Mouse (Mus musculus): ENCODE data around the gene Rdh9.
"Not testable (repeated sequence)": the region's sequence is repeated elsewhere in the genome, so short reads cannot be mapped to it uniquely, and the experiment has no call there.

Rdh9 gene

DNA sequence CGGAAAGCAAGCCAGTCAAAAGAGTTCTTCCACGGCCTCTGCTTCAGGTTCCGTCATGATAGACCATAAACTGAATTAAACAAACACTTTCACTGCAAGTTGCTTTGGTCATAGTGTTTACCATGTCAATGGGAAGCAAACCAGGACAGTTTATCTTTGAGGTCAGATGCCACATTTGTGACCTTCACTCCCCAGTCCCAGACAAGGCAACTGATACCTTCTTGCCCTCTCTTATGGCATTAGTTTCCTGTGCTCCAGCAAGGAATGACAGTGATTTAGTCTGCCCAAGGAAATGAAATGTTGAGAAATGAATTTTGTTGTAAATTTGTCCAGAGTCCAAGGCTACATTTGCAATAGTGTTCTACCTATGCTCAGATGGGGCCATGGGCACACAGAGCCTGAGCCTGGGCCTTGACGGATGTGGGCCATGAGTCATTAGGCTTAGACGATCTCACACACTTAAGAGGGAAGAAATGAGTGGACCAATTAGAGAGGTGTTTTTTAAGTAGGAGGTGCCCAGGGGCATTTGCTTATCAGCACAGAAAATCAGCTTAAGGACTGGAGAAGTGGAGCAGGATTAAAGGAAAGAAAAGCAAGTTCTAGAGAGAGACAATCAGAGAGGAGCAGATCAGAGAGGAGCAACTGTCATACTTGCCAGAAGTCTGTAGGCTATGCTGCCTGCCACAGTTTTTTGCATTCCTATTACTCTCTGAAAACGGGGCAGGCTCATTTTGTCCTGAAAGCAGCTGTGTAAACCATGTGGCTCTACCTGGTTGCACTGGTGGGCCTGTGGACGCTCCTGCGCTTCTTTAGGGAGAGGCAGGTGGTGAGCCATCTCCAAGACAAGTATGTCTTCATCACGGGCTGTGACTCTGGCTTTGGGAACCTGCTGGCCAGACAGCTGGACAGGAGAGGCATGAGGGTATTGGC, 16.7 kb upstream of the Rdh9 start, which contains the start of the genes Rdh1 and Rdh16f1:
Rdh1 (plus strand) TSS at position 541 of the 930 bp plus-strand sequence.
Rdh16f1 (plus strand) TSS at position 607 of the 930 bp plus-strand sequence.
- no peak for DNase-seq (ENCODE audit: low spot score)

DNA sequence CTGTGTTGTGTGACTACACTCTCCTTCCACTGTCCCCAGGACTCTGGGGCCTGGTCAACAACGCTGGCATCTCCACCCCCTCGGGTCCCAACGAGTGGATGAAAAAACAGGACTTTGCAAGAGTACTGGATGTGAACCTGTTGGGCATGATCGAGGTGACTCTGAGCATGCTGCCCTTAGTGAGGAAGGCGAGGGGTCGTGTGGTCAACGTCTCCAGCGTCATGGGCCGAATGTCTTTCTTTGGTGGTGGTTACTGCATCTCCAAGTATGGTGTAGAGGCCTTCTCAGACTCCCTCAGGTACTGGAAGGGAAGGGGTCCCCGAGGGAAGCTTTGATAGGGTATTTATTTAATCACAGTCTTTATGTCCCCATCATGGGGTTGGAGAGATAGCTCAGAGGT, 13.3 kb upstream of the Rdh9 start:
- not testable (repeated sequence) for DNase-seq (ENCODE audit: low spot score)

DNA sequence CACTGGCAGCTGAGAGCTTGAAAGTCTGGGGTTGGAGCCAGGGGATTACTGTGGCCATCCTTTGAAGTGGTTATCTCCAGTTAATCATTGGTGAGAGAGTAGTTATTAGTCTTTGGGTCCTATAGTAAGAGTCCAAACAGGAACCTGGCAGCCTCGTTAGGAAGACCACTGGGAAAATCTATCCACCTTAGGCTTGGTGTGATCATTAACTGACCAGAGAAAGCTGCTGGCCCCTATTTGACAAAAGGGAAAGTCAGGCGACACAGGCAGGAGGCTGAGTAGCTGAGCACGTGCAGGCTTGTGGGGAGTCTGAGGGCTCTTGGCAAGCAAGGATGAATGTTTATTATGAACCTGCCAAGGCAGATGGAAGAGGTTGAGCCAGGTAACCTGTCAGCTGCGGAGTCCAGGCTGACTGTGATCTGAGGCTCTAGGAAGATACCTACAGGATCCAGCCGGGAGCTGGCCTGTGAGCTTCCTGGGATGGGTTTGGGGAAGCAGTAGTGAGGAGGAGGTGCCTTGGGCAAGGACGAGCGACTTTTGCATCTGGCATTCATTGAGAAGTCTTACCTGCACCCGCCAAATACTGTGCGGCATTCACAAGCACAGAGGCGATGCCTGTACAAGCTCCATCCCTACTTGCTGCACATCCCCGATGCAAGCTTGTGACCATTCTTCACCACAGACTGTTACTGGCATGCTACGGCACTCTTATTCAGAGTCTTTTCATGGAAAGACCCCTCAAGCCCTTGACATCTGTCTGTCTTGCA, 12.1 kb upstream of the Rdh9 start:
- no peak for DNase-seq (ENCODE audit: low spot score)

DNA sequence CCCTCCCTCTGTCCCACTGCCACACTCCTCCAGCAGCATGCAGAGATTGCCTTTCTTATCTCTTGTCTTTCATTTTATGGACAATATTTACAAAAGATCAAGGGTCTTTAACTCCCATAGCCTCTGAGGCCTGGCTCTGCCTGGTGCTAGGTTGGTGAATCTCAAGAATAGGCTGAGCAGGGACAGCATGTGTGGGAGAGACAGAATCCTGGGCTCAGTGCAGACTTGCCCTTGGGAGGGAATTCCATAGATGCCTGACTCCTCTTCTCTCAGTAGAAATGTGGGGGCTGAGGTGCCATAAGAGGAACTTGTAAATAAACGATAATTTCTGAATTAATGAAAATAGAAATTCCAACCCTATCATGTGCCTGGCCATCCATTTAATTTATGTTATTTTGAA, 9.6 kb upstream of the Rdh9 start:
- DNase-seq (ENCODE audit: low spot score) = no peak

DNA sequence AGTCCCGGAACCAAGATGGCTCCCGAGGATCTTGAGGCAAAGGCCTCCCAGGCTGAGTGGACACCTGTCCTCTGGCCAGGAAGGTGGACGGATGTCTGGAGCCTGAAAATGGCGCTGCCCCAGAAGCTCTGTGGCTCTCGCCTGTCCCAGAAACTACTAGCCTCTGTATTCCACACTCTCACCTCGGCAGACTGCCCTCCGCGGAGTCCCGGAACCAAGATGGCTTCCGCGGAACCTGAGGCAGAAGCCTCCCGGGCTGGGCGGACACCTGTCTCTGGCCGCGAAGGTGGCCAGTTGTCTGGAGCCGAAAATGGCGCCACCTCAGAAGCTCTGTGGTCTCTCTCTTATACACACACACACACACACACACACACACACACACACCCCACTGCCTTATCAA, 6.1 kb downstream of the Rdh9 start:
- not testable (repeated sequence) for DNase-seq (ENCODE audit: low spot score)

DNA sequence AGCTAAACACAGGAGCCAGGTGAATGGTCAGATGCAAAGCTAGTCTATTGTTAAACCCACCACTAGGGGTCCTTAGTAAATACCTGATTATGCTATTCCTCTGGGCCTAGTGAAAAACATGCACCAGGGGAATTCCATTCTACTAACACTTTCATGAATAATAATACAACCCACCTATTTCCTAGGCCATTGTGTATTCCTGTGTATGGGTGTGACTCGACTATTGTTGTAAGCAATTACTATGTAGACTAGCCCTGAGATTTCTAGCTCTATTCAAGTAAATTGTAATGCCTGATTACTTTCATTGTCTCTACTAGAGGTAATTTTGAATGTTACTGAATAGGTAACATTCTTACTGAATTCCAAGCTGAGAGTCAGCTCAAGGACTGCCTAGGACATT, 9.2 kb downstream of the Rdh9 start:
- not testable (repeated sequence) for DNase-seq (ENCODE audit: low spot score)

DNA sequence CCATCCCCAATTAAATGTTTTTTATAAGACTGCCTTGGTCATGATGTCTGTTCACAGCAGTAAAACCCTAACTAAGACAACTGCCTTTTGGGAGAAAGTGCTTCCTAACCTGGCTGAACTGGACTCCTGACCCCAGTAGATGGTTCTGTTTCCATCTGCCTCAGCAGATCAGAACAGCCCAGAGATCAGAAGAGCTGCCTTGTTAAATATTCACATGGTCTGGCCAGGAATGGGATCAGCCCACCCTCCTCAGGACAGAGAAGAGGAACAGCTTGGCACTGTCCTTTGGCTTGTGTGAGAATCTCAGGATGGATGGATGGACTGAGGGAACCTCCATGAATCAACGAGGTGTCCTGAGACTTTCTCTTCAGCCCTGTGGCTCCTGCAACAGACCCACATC, 23.1 kb downstream of the Rdh9 start:
- no peak for DNase-seq (ENCODE audit: low spot score)

DNA sequence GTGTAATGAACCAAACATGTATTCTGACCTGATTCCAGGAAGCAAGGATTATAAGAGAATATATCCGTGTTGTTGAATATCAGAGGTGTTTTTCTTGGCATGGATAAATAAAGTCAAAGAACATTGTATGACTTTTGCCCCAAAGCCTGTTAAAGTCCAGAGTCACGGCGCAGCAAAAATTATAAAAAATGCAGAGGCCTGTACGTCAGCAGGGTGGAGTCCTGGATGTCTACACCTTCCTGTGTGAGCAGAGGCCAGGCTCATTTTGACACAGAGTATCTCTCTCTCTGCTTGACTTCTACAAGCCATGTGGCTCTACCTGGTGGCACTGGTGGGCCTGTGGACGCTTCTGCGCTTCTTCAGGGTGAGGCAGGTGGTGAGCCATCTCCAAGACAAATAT, 24.7 kb downstream of the Rdh9 start, which contains the start of gene Rdh16:
Rdh16 (plus strand) TSS at position 262 of the 400 bp plus-strand sequence.
- no peak for DNase-seq (ENCODE audit: low spot score)

DNA sequence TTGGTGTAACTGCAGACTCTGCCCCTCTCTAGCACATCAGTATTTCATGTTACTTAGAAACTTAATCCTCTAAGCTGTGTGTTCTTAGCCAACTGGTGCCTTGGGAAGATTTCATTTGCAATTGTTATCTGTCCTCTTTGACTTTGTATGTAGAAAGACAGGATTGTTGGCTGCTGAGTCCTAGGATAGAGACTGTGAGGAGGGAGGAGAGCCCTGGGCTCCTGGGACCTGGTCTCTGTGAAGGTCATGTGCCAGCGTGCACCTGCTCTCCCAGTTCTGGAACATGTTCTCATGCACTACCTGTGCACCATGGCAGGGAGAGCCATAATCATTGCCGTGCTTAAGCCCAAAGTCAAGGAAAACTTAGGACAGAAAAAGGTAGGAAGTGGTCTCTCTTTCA, 25.4 kb downstream of the Rdh9 start:
- no peak for DNase-seq (ENCODE audit: low spot score)

DNA sequence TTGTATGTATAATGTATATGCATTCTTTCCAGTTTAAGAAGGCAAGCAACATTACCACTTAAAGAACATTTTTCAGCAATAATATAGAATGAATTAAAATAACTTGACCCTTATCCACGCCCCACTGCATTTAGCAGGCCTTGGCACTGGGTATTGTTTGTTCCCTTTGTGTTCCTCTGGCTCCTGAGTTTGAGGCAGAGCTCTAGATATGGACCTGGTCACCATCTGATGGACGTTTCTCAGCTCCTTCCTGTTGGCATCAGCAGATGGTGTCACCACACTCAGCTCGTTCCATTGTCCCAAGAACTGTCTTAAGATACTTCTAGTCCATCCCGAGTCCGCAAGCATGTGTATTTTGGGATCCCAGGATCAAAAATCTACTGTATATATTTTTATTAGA, 26.1 kb downstream of the Rdh9 start:
- no peak for DNase-seq (ENCODE audit: low spot score)

DNA sequence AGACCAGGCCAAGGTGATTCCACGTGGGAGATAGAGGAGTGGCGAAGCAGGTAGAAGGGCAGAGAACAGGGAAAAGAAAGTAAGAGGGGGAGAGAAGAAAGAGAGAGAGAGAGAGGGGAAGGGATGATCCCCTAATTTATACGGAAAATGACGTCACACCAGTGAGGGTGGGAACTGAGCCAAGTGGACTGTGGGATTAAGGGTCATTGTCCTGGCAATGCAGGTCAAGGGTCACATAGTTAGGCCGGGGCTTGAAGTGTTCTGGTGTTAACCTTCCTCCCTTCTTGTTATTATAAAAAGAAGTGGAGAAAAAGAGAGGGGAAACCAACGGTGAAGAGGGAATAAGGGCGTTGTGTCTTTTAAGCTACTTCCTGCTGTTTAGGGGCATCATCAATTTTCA, 28.2 kb downstream of the Rdh9 start:
- no peak for DNase-seq (ENCODE audit: low spot score)

DNA sequence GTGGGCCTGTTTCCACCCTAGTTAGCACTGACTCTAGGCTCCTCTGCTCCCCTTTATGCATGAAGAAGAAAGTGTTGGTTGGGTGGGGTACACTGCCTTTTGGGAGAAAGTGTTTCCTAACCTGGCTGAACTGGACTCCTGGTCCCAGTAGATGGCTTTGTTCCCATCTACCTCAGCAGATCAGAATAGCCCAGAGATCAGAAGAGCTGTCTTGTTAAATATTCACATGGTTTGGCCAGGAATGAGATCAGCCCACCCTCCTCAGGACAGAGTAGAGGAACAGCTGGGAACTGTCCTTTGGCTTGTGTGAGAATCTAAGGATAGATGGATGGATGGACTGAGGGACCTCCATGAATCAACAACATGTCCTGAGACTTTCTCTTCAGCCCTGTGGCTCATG, 39.7 kb downstream of the Rdh9 start:
- no peak for DNase-seq (ENCODE audit: low spot score)

DNA sequence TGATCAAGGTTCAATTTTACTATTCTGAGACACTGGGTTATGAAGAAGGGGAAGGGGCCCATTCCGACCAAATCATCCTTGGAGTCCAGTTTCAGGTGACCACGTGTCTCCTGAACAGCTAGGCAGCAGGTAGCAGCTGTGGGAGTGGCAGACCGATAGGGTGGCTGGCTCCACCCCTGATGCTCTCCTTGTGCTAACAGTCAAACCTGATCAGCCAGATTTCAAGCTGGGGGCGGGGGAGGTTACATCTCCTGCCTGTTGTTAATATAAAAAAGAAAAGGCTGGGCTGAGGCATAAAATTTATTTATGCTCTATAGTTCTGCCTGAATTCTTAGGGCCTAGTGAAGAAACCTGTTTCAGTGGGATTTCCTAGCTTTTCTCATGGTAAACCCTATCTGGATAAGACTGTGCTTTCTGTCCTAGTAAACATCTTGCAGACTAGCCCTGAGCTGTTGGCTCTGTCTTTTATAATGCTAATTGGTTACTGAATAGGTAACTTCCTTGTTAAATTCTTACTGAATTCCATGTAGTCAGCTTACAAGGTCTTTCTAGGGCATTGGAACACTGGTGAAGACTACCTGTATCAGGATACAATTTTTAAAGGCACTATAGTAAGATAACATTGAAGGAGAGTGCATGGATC, 41.2 kb downstream of the Rdh9 start:
- not testable (repeated sequence) for DNase-seq (ENCODE audit: low spot score)

DNA sequence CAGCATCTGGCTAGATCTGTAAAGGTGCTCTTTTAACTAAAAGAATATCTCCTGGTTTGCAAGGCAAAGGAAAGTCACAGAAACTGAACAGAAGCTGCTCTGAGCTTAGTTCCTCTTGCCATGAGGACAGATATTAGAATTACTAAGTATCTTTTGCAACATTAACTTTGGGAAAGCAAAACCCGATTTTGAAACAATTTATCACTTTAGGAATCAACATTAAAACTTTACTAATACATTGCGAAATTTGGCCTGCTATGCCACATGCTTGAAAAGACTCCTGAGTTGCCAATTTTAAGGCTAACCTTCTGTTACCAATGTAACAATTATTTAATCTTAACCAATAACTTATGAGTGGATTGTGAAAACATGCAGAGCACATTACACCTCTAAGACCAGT, 45.6 kb downstream of the Rdh9 start:
- not testable (repeated sequence) for DNase-seq (ENCODE audit: low spot score)

DNA sequence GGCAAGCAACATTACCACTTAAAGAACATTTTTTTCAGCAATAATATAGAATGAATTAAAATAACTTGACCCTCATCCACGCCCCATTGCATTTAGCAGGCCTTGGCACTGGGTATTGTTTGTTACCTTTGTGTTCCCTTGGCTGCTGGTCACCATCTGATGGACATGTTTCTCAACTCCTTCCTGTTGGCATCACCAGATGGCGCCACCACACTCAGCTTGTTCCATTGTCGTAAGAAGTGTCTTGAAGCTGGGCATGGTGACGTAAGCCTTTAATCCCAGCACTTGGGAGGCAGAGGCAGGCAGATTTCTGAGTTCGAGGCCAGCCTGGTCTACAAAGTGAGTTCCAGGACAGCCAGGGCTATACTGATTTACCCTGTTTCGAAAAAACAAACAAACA, 49.2 kb downstream of the Rdh9 start:
- no peak for DNase-seq (ENCODE audit: low spot score)

DNA sequence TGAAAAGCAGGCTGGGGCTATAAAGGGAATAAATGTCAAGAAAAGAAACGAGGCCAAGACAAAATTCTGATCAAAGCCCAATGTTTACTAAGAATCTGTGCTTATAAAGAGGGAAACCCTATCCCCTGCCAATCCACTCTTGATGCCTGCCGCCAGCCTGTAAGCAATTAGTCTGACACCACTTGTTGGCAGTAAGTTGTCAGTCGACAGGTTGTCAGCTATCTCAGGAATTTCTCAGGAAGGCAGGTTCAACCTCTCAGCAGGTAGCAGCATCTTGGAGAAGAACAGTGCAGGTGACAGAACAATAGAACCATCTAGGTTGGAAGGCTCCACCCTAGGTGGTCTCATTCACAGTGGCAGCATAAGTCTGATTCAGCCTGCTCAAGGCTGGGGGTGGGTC, 52.9 kb downstream of the Rdh9 start:
- DNase-seq (ENCODE audit: low spot score) = no peak

DNA sequence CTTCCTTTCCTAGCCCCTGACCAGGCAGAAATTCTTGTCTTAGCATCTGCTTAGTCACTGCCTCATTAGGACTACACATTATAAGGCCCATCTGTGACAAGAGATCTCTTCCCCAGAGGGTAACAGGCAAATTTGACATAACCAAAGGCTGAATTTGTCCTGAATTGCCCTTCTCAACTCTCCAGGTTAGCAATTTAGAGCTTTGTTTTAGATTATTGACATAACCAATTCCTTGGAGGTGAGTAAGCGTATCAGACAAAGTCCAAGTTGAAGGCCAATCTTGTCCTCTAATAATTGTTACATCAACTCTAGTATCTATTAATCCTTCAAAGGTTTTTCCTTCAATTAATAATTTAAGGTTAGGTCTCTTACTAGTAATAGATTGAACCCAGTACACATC, 58.0 kb downstream of the Rdh9 start:
- not testable (repeated sequence) for DNase-seq (ENCODE audit: low spot score)

DNA sequence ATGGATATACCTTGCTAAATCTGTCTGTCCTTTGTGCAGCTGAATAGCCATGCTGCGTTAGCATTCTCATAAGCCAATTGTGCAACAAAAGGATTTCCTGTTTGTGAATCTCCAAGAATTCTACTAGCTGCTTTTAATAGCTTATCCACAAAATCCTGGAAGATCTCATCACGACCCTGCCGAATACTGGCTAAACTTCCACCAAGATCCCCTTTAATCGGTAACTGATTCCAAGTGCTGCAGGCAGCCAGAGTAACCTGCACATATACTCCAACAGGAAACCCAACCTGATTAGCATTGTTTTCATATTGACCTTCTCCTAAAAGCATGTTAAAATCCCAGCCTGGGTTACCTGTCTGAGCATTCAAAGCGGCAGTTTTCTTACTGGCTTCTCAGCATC, 59.1 kb downstream of the Rdh9 start:
- DNase-seq (ENCODE audit: low spot score) = no peak

DNA sequence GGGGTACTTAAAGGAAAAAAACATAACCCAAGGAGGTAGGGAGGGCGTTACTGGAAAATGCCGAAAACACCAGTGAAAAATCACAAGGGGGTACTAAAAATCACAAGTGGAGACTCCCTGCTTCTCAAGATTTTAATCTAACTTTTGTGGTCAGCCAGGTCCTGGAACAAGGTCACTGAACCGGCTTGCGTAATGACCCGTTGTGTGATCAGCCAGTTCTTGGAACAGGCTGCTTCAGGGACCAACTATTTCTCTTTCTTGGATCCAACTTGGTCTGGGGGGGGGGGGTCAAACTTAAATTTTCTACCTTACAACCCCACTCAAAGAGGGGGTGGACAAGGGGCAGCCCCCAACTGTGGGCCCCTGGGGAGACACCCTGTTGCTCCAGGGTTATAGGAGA, 61.6 kb downstream of the Rdh9 start:
- not testable (repeated sequence) for DNase-seq (ENCODE audit: low spot score)

DNA sequence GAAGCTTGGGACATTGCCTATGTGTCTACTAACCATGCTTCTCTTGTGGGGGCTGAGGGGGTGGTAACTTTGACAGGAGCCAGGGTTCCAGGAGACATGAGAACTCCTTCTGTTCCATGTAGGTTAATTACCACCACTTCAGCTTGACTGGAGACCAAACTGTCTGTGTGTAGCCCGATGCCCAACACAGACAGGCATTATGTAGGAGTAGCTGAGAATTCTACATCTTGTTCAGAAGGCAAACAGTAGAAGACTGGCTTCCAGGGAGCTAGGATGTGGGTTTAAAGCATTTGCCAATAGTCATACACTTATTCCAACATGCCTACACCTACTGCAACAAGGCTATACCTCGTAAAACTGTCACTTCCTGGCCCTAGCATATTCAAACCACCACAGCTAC, 62.4 kb downstream of the Rdh9 start:
- no peak for DNase-seq (ENCODE audit: low spot score)

DNA sequence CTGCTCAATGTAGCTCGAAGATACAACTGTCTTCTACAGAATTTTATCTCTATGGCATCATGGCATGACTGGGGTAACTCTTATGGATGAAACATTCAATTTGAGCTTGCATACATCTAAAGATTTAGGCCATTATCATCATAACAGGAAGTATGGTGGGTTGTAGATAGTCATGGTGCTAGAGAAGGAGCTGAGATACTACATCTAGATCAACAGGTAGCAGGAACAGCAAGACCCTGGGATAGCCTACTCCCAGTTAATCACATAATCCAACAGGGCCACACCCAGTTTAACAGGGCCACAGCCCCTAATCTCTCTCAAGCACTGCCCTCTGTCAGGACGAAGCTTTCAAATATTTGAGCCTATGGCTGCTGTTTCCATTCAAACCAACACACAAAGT, 64.6 kb downstream of the Rdh9 start:
- DNase-seq (ENCODE audit: low spot score) = no peak

Data from ovary, postnatal 14 days (tissue).